Mouse (Mus musculus): Measurements from ENCODE around the gene Rapgef2.

DNA sequence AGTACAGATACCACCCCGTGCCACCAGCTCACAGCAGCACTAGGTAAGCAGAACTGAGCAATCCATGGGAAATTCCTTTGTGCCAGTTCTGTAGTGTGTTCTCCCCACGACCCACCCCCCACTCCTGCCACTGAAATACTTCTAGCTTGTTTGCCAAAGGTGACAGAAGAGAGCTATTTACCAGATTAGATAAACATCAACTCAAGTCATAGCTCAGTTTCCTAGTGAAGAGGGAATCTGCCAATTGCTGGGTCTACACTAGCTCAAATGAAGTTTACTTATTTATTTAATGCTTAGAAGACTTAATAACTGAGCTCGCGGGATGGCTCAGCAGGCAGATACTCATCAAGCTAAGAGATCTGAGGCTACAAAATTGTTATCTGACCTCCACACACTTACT is 200.0 kb downstream of the Rapgef2 start:
- TF ChIP-seq GATA1 (IDR thresholded peaks at IDR 0.05; ENCODE audit: low read length) (no peak), TAL1 (IDR thresholded peaks at IDR 0.05; ENCODE audit: low read length) (no peak)
